Mouse (Mus musculus) ovary, postnatal 10 days (tissue): Measurements from ENCODE around the gene Mkrn1.
"Not testable (repeated sequence)": the region's sequence is repeated elsewhere in the genome, so short reads cannot be mapped to it uniquely, and the experiment has no call there.

Experiments
- DNase-seq: peaks from one replicate; pipeline ENCODE4 v3.0.0; 2022; ENCODE audit warnings: low spot score

The Mkrn1 gene

GRCm38 (mm10) chr6:39379749-39380148 lies 40.5 kb downstream of the Mkrn1 start:
- no peak for DNase-seq

- DNase-seq = no peak
Observed at GRCm38 (mm10) chr6:39379224-39379623, 41.0 kb downstream of the Mkrn1 start.

- not testable (repeated sequence) for DNase-seq
Observed at GRCm38 (mm10) chr6:39378161-39378835, 42.0 kb downstream of the Mkrn1 start.

GRCm38 (mm10) chr6:39377311-39377827 lies 42.9 kb downstream of the Mkrn1 start, which contains the start of gene Slc37a3:
Gene Slc37a3 (minus strand): TSS chr6:39377675.
- peak; percentile 69 for DNase-seq

GRCm38 (mm10) chr6:39376775-39377174 lies 43.5 kb downstream of the Mkrn1 start:
- no peak for DNase-seq

GRCm38 (mm10) chr6:39373301-39373955 lies 46.8 kb downstream of the Mkrn1 start:
- DNase-seq = no peak

- no peak for DNase-seq
Observed at GRCm38 (mm10) chr6:39372727-39373126, 47.5 kb downstream of the Mkrn1 start.

- DNase-seq = no peak
Observed at GRCm38 (mm10) chr6:39372042-39372441, 48.2 kb downstream of the Mkrn1 start.

- DNase-seq = no peak
Observed at GRCm38 (mm10) chr6:39369631-39370030, 50.6 kb downstream of the Mkrn1 start.

GRCm38 (mm10) chr6:39362684-39363083 lies 57.6 kb downstream of the Mkrn1 start:
- DNase-seq = no peak

- DNase-seq = not testable (repeated sequence)
Observed at GRCm38 (mm10) chr6:39359207-39359606, 61.1 kb downstream of the Mkrn1 start.

- no peak for DNase-seq
Observed at GRCm38 (mm10) chr6:39348946-39349345, 71.3 kb downstream of the Mkrn1 start.

GRCm38 (mm10) chr6:39347880-39348814 lies 72.1 kb downstream of the Mkrn1 start:
- no peak for DNase-seq
